ENCODE assay signal across 8 mouse cellular contexts in genomic region chr1:135698996-135699705, GRCm38 (mm10). TPM values are rescaled to one million over a fixed set of nuclear protein-coding genes. Genes with fewer than 3 reads are reported as not detected.
DNase-seq lines count a peak whose midpoint lies in the region; ATAC-seq and TF ChIP-seq lines count a peak whose summit lies in the region.

No protein-coding gene starts in this region.

- DNase-seq in ES-CJ7 (ENCODE audit: low read depth, low spot score): peak; percentile 70
- DNase-seq in cerebellum, adult 2 months: peak; percentile 28 to 46
- peak; percentile 58 to 75 for DNase-seq in frontal cortex, postnatal 10 days (ENCODE audit: low spot score in 2 of 2)
- DNase-seq in hindbrain, embryonic 10.5 days (ENCODE audit: low spot score): peak; percentile 76
- peak; percentile 68 for DNase-seq in layer of hippocampus, adult 9-11 months
- peak; percentile 83 for DNase-seq in lung, postnatal 0 days (ENCODE audit: low spot score)
- DNase-seq in ovary, postnatal 14 days (ENCODE audit: low spot score): peak; percentile 71
- DNase-seq in thymus, postnatal 4 days: peak; percentile 82

- 3% methylated on average over 29 of the region's 29 CpGs for WGBS in cerebellum, adult 2 months
- 3% methylated on average over 29 of the region's 29 CpGs for WGBS in hindbrain, embryonic 10.5 days
- WGBS in lung, postnatal 0 days: 6% methylated on average over 29 of the region's 29 CpGs

- H3K9me3 ChIP-seq in hindbrain, embryonic 10.5 days: peaks cover 5% of the 10 kb centered on the region; the same call in 1 of the 2 replicates
- H3K9me3 ChIP-seq in lung, postnatal 0 days (ENCODE audit: low read length): no peaks in the 10 kb centered on the region

- peak overlapping the region; percentile 38 for H3K4me3 ChIP-seq in cerebellum, adult 2 months (replicated peaks; ENCODE audit: insufficient read depth, low read depth, low read length)
- peak overlapping the region; percentile 48 for H3K4me3 ChIP-seq in hindbrain, embryonic 10.5 days
- no peak overlapping the region; the same call in 1 of the 2 replicates for H3K4me3 ChIP-seq in lung, postnatal 0 days (ENCODE audit: low read depth, low read length)

- H3K9ac ChIP-seq in lung, postnatal 0 days (replicated peaks; ENCODE audit: low read depth): no peak overlapping the region

- no peak for TF ChIP-seq EP300 in lung, postnatal 0 days (IDR thresholded peaks at IDR 0.05)

- H3K4me2 ChIP-seq in lung, postnatal 0 days (replicated peaks; ENCODE audit: low read depth, low read length): peak overlapping the region; percentile 32

- H3K36me3 ChIP-seq in hindbrain, embryonic 10.5 days: no peaks in the 10 kb centered on the region
- H3K36me3 ChIP-seq in lung, postnatal 0 days (ENCODE audit: insufficient read depth, low read length): no peaks in the 10 kb centered on the region

- H3K27ac ChIP-seq in cerebellum, adult 2 months (ENCODE audit: insufficient read depth, low read length): no peak overlapping the region
- H3K27ac ChIP-seq in hindbrain, embryonic 10.5 days: peak overlapping the region; percentile 30; the same call in 1 of the 2 replicates
- no peak overlapping the region for H3K27ac ChIP-seq in lung, postnatal 0 days (ENCODE audit: low read length)

- no peaks in the 10 kb centered on the region for H3K27me3 ChIP-seq in cerebellum, adult 2 months (ENCODE audit: control insufficient read depth, insufficient read depth, low read length)
- peaks cover 38% of the 10 kb centered on the region for H3K27me3 ChIP-seq in hindbrain, embryonic 10.5 days (ENCODE audit: insufficient read depth, poor library complexity, severe bottlenecking)
- no peaks in the 10 kb centered on the region for H3K27me3 ChIP-seq in lung, postnatal 0 days (replicated peaks; ENCODE audit: insufficient read depth, low read length)

- TF ChIP-seq CTCF in cerebellum, adult 2 months (IDR thresholded peaks at IDR 0.05; ENCODE audit: borderline replicate concordance, insufficient read depth, low read depth, low read length): peak; percentile 24; the same call in 1 of the 2 replicates
- peak; percentile 90 for TF ChIP-seq CTCF in lung, postnatal 0 days (IDR thresholded peaks at IDR 0.05)

- ATAC-seq in lung, postnatal 0 days: peak; percentile 84

- H3K4me1 ChIP-seq in cerebellum, adult 2 months (ENCODE audit: control insufficient read depth, insufficient read depth, low read length): no peaks in the 10 kb centered on the region
- H3K4me1 ChIP-seq in hindbrain, embryonic 10.5 days (replicated peaks): peaks cover 25% of the 10 kb centered on the region
- no peaks in the 10 kb centered on the region for H3K4me1 ChIP-seq in lung, postnatal 0 days (ENCODE audit: insufficient read depth, low read depth, low read length)

- no peak for TF ChIP-seq POLR2A in cerebellum, adult 2 months (IDR thresholded peaks at IDR 0.05; ENCODE audit: borderline replicate concordance, insufficient read depth, low read length)

RNA-seq across cellular contexts. Expression of gene Csrp1, which starts 20.7 kb away (rescaled TPM):
- 364 and 434 TPM in 2 replicates for polyA plus RNA-seq in cerebellum, adult 2 months (2012; rRNA removed)
- 51.0 and 56.2 TPM in 2 replicates for polyA plus RNA-seq in hindbrain, embryonic 10.5 days (2016; fragmentation: Nextera tagmentation; extraction: Ambion mirVana)
- polyA plus RNA-seq in lung, postnatal 0 days (2015; fragmentation: Nextera tagmentation; extraction: Ambion mirVana): 449 and 545 TPM in 2 replicates
